Mouse (Mus musculus) heart, adult 2 months (tissue): ENCODE results near the gene Slc26a8. TPM values are rescaled to one million over a fixed set of nuclear protein-coding genes. Genes with fewer than 3 reads are reported as not detected.
A peak's percentile ranks its signal among the peaks of the same experiment; 100 is the strongest.

Experiments
- DNase-seq, 2 experiments: peaks; one replicate each; pipeline ENCODE4 v3.0.0; 2021
- H3K27ac ChIP-seq: fragments of 200-600 bp; 2 replicates; pipeline ENCODE4 v1.8.1; 2022
- H3K27me3 ChIP-seq: fragments of 200-500 bp; 2 replicates; pipeline ENCODE4 v1.6.1; 2012; ENCODE audit warnings: mild to moderate bottlenecking, low read length, inconsistent platforms, mixed read lengths; ENCODE audit not compliant: control insufficient read depth, insufficient read depth
- H3K36me3 ChIP-seq: fragments of 200-500 bp; 2 replicates; pipeline ENCODE4 v1.6.1; 2012; ENCODE audit warnings: low read length, inconsistent platforms; ENCODE audit not compliant: control insufficient read depth, insufficient read depth
- H3K4me1 ChIP-seq: fragments of 200-500 bp; 2 replicates; pipeline ENCODE4 v1.6.1; 2011; ENCODE audit warnings: low read length; ENCODE audit not compliant: control insufficient read depth, insufficient read depth
- H3K4me3 ChIP-seq: fragments of 200-600 bp; 2 replicates; pipeline ENCODE4 v1.8.1; 2022
- H3K79me2 ChIP-seq: fragments of 200-500 bp; replicated peaks from 2 replicates; pipeline ENCODE4 v1.6.1; 2012; ENCODE audit warnings: mild to moderate bottlenecking, inconsistent platforms, low read length, moderate library complexity, mixed read lengths; ENCODE audit not compliant: control insufficient read depth, insufficient read depth
- H3K9ac ChIP-seq: fragments of 200-500 bp; 2 replicates; pipeline ENCODE4 v1.6.1; 2012; ENCODE audit warnings: low read depth, mild to moderate bottlenecking, control low read depth, inconsistent platforms, low read length, mixed read lengths
- CTCF ChIP-seq: fragments of 200-600 bp; IDR thresholded peaks from 2 replicates; pipeline ENCODE4 v1.8.1; 2022; ENCODE audit warnings: antibody characterized with exemption, mild to moderate bottlenecking, moderate library complexity
- EP300 ChIP-seq: fragments of 200-500 bp; IDR thresholded peaks from 2 replicates; pipeline ENCODE4 v1.6.1; 2011; ENCODE audit warnings: low read depth, low read length, control low read depth; ENCODE audit not compliant: insufficient read depth
- POLR2A ChIP-seq: fragments of 200-500 bp; IDR thresholded peaks from 2 replicates; pipeline ENCODE4 v1.6.1; 2011; ENCODE audit warnings: mild to moderate bottlenecking, low read depth, low read length, control low read depth; ENCODE audit not compliant: insufficient read depth
- WGBS: fragments of 180-500 bp; shearing (Covaris S2); methylation state at CpG from one replicate; pipeline ENCODE4 v1.1.7; 2018; 5-methylcytosine and 5-hydroxymethylcytosine counted together
- intact Hi-C: fragments of 180-260 bp; cut with DNase I; formaldehyde crosslinking; loops from one replicate; pipeline ENCODE4 v1.15.1; 2025
- polyA plus RNA-seq: library from polyadenylated mRNA; depleted of rRNA; stranded (reverse); fragments of >200 nt; gene quantifications from 2 replicates; pipeline ENCODE4 v1.2.3, GENCODE M21; 2012; rRNA removed
- total RNA-seq, 2 experiments: library from RNA; stranded (reverse); gene quantifications; 2 replicates each; pipeline ENCODE4 v1.2.3; 2021

Slc26a8 gene
- total and polyA plus RNA-seq, 3 experiments = 0.26 to 1.3 (median 0.70) TPM

GRCm38 (mm10) chr17:28591476-28591875 lies 98.6 kb downstream of the Slc26a8 start:
- Histone ChIP-seq H3K36me3 (peaks cover 5% of the 10 kb centered on the region; the same call in 1 of the 2 replicates), H3K79me2 (no peaks in the 10 kb centered on the region), H3K27me3 (no peaks in the 10 kb centered on the region), H3K27ac (peak overlapping the region; percentile 64), H3K4me1 (peaks cover 5% of the 10 kb centered on the region), H3K9ac (no peak overlapping the region), H3K4me3 (no peak overlapping the region)
- 38% methylated on average over 5 of the region's 5 CpGs for WGBS
- peak; percentile 58 to 74 for DNase-seq
- intact Hi-C loops = no loop called here
- no peak for TF ChIP-seq POLR2A
- TF ChIP-seq EP300 = 0 out of 2 replicates have a peak, but pooled peaks have one; percentile 45

- 75% methylated on average over 3 of the region's 3 CpGs for WGBS
- TF ChIP-seq POLR2A = no peak
- TF ChIP-seq CTCF = no peak
- no peak for TF ChIP-seq EP300
- Histone ChIP-seq H3K4me3 (no peak overlapping the region), H3K27me3 (no peaks in the 10 kb centered on the region), H3K27ac (peak overlapping the region; percentile 64), H3K9ac (no peak overlapping the region), H3K79me2 (no peaks in the 10 kb centered on the region), H3K4me1 (peaks cover 5% of the 10 kb centered on the region), H3K36me3 (peaks cover 5% of the 10 kb centered on the region; the same call in 1 of the 2 replicates)
- DNase-seq = no peak
- intact Hi-C loops = no loop called here
Measured at GRCm38 (mm10) chr17:28590596-28590995, 99.4 kb downstream of the Slc26a8 start.

GRCm38 (mm10) chr17:28588591-28588990 lies 101.4 kb downstream of the Slc26a8 start:
- no peak for DNase-seq
- H3K4me3 ChIP-seq = no peak overlapping the region
- WGBS = 70% methylated on average over 2 of the region's 2 CpGs
- H3K9ac ChIP-seq = no peak overlapping the region
- intact Hi-C loops = no loop called here
- no peaks in the 10 kb centered on the region for H3K27me3 ChIP-seq
- no peak overlapping the region for H3K27ac ChIP-seq
- H3K4me1 ChIP-seq = peaks cover 5% of the 10 kb centered on the region
- H3K36me3 ChIP-seq = peaks cover 5% of the 10 kb centered on the region; the same call in 1 of the 2 replicates
- TF ChIP-seq CTCF (no peak), POLR2A (no peak), EP300 (no peak)
- no peaks in the 10 kb centered on the region for H3K79me2 ChIP-seq

Other genes starting within 250 kb of the Slc26a8 start
- gene Fkbp5, start 172.7 kb downstream of the Slc26a8 start, total RNA-seq = 10 to 100 TPM; 63.3 to 70.2 TPM
- 7.8 and 8.5 TPM in 2 replicates for gene Fkbp5, start 172.7 kb downstream of the Slc26a8 start, polyA plus RNA-seq
- gene Armc12, start 159.4 kb downstream of the Slc26a8 start, total RNA-seq = not detected
- 0.33 and 0.47 TPM in 2 replicates for gene Armc12, start 159.4 kb downstream of the Slc26a8 start, polyA plus RNA-seq
- not detected for gene Clpsl2, start 140.8 kb downstream of the Slc26a8 start, total RNA-seq
- gene Clpsl2, start 140.8 kb downstream of the Slc26a8 start, polyA plus RNA-seq = not detected in 2 replicates
- not detected for gene Clps, start 129.5 kb downstream of the Slc26a8 start, total RNA-seq
- gene Clps, start 129.5 kb downstream of the Slc26a8 start, polyA plus RNA-seq = 0.90 and 2.0 TPM in 2 replicates
- gene Lhfpl5, start 114.6 kb downstream of the Slc26a8 start, total RNA-seq = not detected
- gene Lhfpl5, start 114.6 kb downstream of the Slc26a8 start, polyA plus RNA-seq = 0.18 and 0.20 TPM in 2 replicates
- 10 to 100 TPM; 32.1 to 32.6 TPM for gene Srpk1, start 67.5 kb downstream of the Slc26a8 start, total RNA-seq
- 11.9 and 19.6 TPM in 2 replicates for gene Srpk1, start 67.5 kb downstream of the Slc26a8 start, polyA plus RNA-seq
- gene Mapk14, start 1.1 kb upstream of the Slc26a8 start, total RNA-seq = 10 to 100 TPM; 50.1 to 52.8 TPM
- 51.3 and 95.3 TPM in 2 replicates for gene Mapk14, start 1.1 kb upstream of the Slc26a8 start, polyA plus RNA-seq
- gene AC170998.1, start 35.9 kb upstream of the Slc26a8 start, total RNA-seq = under 1 TPM in 1 of 2 experiments, not detected in 1; 0.52 TPM
- gene AC170998.1, start 35.9 kb upstream of the Slc26a8 start, polyA plus RNA-seq = 0.27 TPM in 1 of 2 replicates, not detected in the other
- under 1 TPM; 0.48 to 0.52 TPM for gene Mapk13, start 79.1 kb upstream of the Slc26a8 start, total RNA-seq
- 0.38 and 0.78 TPM in 2 replicates for gene Mapk13, start 79.1 kb upstream of the Slc26a8 start, polyA plus RNA-seq
- gene Brpf3, start 110.9 kb upstream of the Slc26a8 start, total RNA-seq = 10 to 100 TPM; 12.0 to 15.8 TPM
- gene Brpf3, start 110.9 kb upstream of the Slc26a8 start, polyA plus RNA-seq = 14.0 and 14.2 TPM in 2 replicates
- gene Pnpla1, start 168.2 kb upstream of the Slc26a8 start, total RNA-seq = not detected
- gene Pnpla1, start 168.2 kb upstream of the Slc26a8 start, polyA plus RNA-seq = 0.02 TPM in 1 of 2 replicates, not detected in the other
- not detected for gene 4930539E08Rik, start 225.1 kb upstream of the Slc26a8 start, total RNA-seq
- gene 4930539E08Rik, start 225.1 kb upstream of the Slc26a8 start, polyA plus RNA-seq = 0.08 and 0.23 TPM in 2 replicates